Mouse (Mus musculus) myocyte (in vitro differentiated cells): ENCODE measurements around the gene Soga1. TPM values are rescaled to one million over a fixed set of nuclear protein-coding genes. Genes with fewer than 3 reads are reported as not detected.
A peak's percentile ranks its signal among the peaks of the same experiment; 100 is the strongest.

Experiments used
- H3K27me3 ChIP-seq: one replicate; pipeline ENCODE4 v1.6.1; 2011; ENCODE audit not compliant: control insufficient read depth, insufficient read depth, insufficient read length
- H3K36me3 ChIP-seq: one replicate; pipeline ENCODE4 v1.6.1; 2011; ENCODE audit not compliant: control insufficient read depth, insufficient read depth
- H3K4me2 ChIP-seq: one replicate; pipeline ENCODE4 v1.6.1; 2011; ENCODE audit warnings: low read depth, control low read depth
- H3K4me3 ChIP-seq: one replicate; pipeline ENCODE4 v1.5.1; 2011; ENCODE audit warnings: mild to moderate bottlenecking, control low read depth, moderate library complexity
- H3K79me2 ChIP-seq: one replicate; pipeline ENCODE4 v1.6.1; 2011; ENCODE audit not compliant: control insufficient read depth, insufficient read depth
- H3ac ChIP-seq: one replicate; pipeline ENCODE4 v1.6.1; 2011; ENCODE audit not compliant: control insufficient read depth, insufficient read length
- CEBPB ChIP-seq: IDR thresholded peaks from 2 replicates; pipeline ENCODE4 v1.6.1; 2011; ENCODE audit warnings: mild to moderate bottlenecking, moderate library complexity; ENCODE audit not compliant: poor library complexity, insufficient read depth, severe bottlenecking
- E2F4 ChIP-seq: IDR thresholded peaks from one replicate; pipeline ENCODE4 v1.6.1; 2011; ENCODE audit warnings: mild to moderate bottlenecking, control low read depth, moderate library complexity; ENCODE audit not compliant: insufficient read depth
- MAX ChIP-seq: IDR thresholded peaks from one replicate; pipeline ENCODE4 v1.6.1; 2011; ENCODE audit warnings: low read depth, mild to moderate bottlenecking, control low read depth
- MYOD1 ChIP-seq, 3 experiments: IDR thresholded peaks; one replicate each; pipeline ENCODE4 v1.6.1; 2011; ENCODE audit warnings: control low read depth in 2 of 3, low read depth in 2 of 3, mild to moderate bottlenecking in 2 of 3, moderate library complexity in 1 of 3; ENCODE audit not compliant: insufficient read length in 2 of 3, control insufficient read depth in 1 of 3
- MYOG ChIP-seq, 3 experiments: IDR thresholded peaks; one replicate each; pipeline ENCODE4 v1.6.1; 2011; ENCODE audit warnings: control low read depth in 2 of 3, low read depth in 2 of 3, mild to moderate bottlenecking in 2 of 3; ENCODE audit not compliant: insufficient read length in 2 of 3, control insufficient read depth in 1 of 3, insufficient read depth in 1 of 3
- POLR2A ChIP-seq: IDR thresholded peaks from one replicate; pipeline ENCODE4 v1.6.1; 2011; ENCODE audit warnings: low read depth, mild to moderate bottlenecking, control low read depth, moderate library complexity; ENCODE audit not compliant: insufficient read length
- POLR2AphosphoS2 ChIP-seq: IDR thresholded peaks from one replicate; pipeline ENCODE4 v1.6.1; 2011; ENCODE audit warnings: low read depth, control low read depth; ENCODE audit not compliant: insufficient read length
- REST ChIP-seq: IDR thresholded peaks from one replicate; pipeline ENCODE4 v1.6.1; 2011; ENCODE audit warnings: mild to moderate bottlenecking, control low read depth, moderate library complexity; ENCODE audit not compliant: insufficient read depth, insufficient read length
- SRF ChIP-seq: IDR thresholded peaks from one replicate; pipeline ENCODE4 v1.6.1; 2011; ENCODE audit warnings: low read depth; ENCODE audit not compliant: control insufficient read depth, insufficient read length
- TCF12 ChIP-seq: IDR thresholded peaks from one replicate; pipeline ENCODE4 v1.6.1; 2011; ENCODE audit warnings: mild to moderate bottlenecking, control low read depth; ENCODE audit not compliant: poor library complexity, insufficient read depth, severe bottlenecking
- TCF3 ChIP-seq: IDR thresholded peaks from one replicate; pipeline ENCODE4 v1.6.1; 2011; ENCODE audit warnings: low read depth, control low read depth; ENCODE audit not compliant: insufficient read length
- USF1 ChIP-seq: IDR thresholded peaks from one replicate; pipeline ENCODE4 v1.6.1; 2011; ENCODE audit warnings: low read depth, mild to moderate bottlenecking, control low read depth, moderate library complexity
- polyA plus RNA-seq: library from polyadenylated mRNA; unstranded; fragments of >200 nt; fragmentation: generic; extraction: Trizol; gene quantifications from one replicate; pipeline ENCODE4 v1.2.1, GENCODE M21; 2012; ENCODE audit warnings: missing spikeins

Soga1 gene
- polyA plus RNA-seq, 1 experiment: 11.9 TPM

GRCm38 (mm10) chr2:156990727-156991431 is 88.2 kb downstream of the Soga1 start:
- Histone ChIP-seq H3K4me2 (peak overlapping the region; percentile 99), H3K27me3 (no peaks in the 10 kb centered on the region), H3K79me2 (peaks cover 30% of the 10 kb centered on the region), H3ac (peak overlapping the region; percentile 51), H3K36me3 (peaks cover 8% of the 10 kb centered on the region), H3K4me3 (peak overlapping the region; percentile 71)
- no peak for TF ChIP-seq REST
- no peak for TF ChIP-seq TCF12
- no peak for TF ChIP-seq E2F4
- no peak for TF ChIP-seq MAX
- TF ChIP-seq TCF3: no peak
- no peak for TF ChIP-seq MYOD1 (IDR thresholded peaks at IDR 0.05; ENCODE audit: control insufficient read depth in 1 of 3, insufficient read length in 2 of 3, low read depth in 2 of 3)
- TF ChIP-seq POLR2A: no peak
- TF ChIP-seq USF1: no peak
- TF ChIP-seq SRF: no peak
- no peak for TF ChIP-seq CEBPB
- no peak for TF ChIP-seq POLR2AphosphoS2
- no peak for TF ChIP-seq MYOG (IDR thresholded peaks at IDR 0.05; ENCODE audit: control insufficient read depth in 1 of 3, insufficient read depth in 1 of 3, insufficient read length in 2 of 3, low read depth in 2 of 3)

GRCm38 (mm10) chr2:156987316-156987715 is 91.7 kb downstream of the Soga1 start:
- peaks cover 40% of the 10 kb centered on the region for H3K79me2 ChIP-seq
- no peaks in the 10 kb centered on the region for H3K27me3 ChIP-seq
- H3K4me2 ChIP-seq: no peak overlapping the region
- no peak overlapping the region for H3K4me3 ChIP-seq
- no peak overlapping the region for H3ac ChIP-seq
- no peak for TF ChIP-seq TCF12
- TF ChIP-seq REST: no peak
- no peak for TF ChIP-seq MYOG (IDR thresholded peaks at IDR 0.05; ENCODE audit: control insufficient read depth in 1 of 3, insufficient read depth in 1 of 3, insufficient read length in 2 of 3, low read depth in 2 of 3)
- TF ChIP-seq MYOD1 (IDR thresholded peaks at IDR 0.05; ENCODE audit: control insufficient read depth in 1 of 3, insufficient read length in 2 of 3, low read depth in 2 of 3): no peak
- TF ChIP-seq USF1: no peak
- no peak for TF ChIP-seq E2F4
- no peak for TF ChIP-seq POLR2A
- no peak for TF ChIP-seq MAX
- no peak for TF ChIP-seq TCF3
- no peak for TF ChIP-seq POLR2AphosphoS2
- no peak for TF ChIP-seq CEBPB
- TF ChIP-seq SRF: no peak
- no peaks in the 10 kb centered on the region for H3K36me3 ChIP-seq

DNA sequence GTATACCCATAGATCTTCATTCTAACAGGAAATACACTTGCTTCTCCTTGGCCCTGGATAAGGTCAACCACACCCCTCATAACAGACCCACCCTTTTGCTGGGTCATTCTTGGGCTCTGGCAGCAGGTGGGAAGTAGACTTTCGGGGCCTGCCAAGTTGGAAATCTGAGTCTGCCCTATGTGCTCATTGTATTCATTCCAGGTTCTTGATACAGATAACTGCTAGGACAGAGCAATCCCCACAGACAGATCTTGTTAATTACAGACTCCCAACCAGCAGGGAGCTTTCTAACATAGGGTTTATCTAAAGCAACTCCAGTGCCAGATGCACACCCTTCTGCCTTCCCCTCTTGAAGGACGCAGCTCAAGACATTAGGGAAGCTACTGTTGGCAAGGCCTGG is 96.2 kb downstream of the Soga1 start:
- Histone ChIP-seq H3K27me3 (no peaks in the 10 kb centered on the region), H3K4me3 (no peak overlapping the region), H3K36me3 (no peaks in the 10 kb centered on the region), H3K4me2 (peak overlapping the region; percentile 41), H3K79me2 (peaks cover 27% of the 10 kb centered on the region), H3ac (no peak overlapping the region)
- peak in 2 of 3 experiments; percentile 46 to 61 for TF ChIP-seq MYOG (IDR thresholded peaks at IDR 0.05; ENCODE audit: control insufficient read depth in 1 of 3, insufficient read depth in 1 of 3, insufficient read length in 2 of 3, low read depth in 2 of 3)
- TF ChIP-seq POLR2A: no peak
- TF ChIP-seq MYOD1 (IDR thresholded peaks at IDR 0.05; ENCODE audit: control insufficient read depth in 1 of 3, insufficient read length in 2 of 3, low read depth in 2 of 3): peak in 2 of 3 experiments; percentile 18 to 65
- TF ChIP-seq MAX: no peak
- no peak for TF ChIP-seq SRF
- no peak for TF ChIP-seq TCF3
- no peak for TF ChIP-seq TCF12
- no peak for TF ChIP-seq USF1
- no peak for TF ChIP-seq CEBPB
- no peak for TF ChIP-seq POLR2AphosphoS2

- H3K4me2 ChIP-seq: no peak overlapping the region
- no peaks in the 10 kb centered on the region for H3K36me3 ChIP-seq
- TF ChIP-seq CEBPB (no peak), TCF12 (no peak), E2F4 (no peak), MAX (no peak)
- H3K27me3 ChIP-seq: no peaks in the 10 kb centered on the region
- no peak overlapping the region for H3K4me3 ChIP-seq
- peaks cover 21% of the 10 kb centered on the region for H3K79me2 ChIP-seq
- H3ac ChIP-seq: no peak overlapping the region
These were observed 97.8 kb downstream of the Soga1 start for GRCm38 (mm10) chr2:156981291-156981690.

- TF ChIP-seq E2F4 (no peak), POLR2AphosphoS2 (no peak), POLR2A (no peak), SRF (no peak), MAX (no peak)
- no peak overlapping the region for H3ac ChIP-seq
- no peak overlapping the region for H3K4me3 ChIP-seq
- H3K4me2 ChIP-seq: peak overlapping the region; percentile 60
- peaks cover 21% of the 10 kb centered on the region for H3K79me2 ChIP-seq
- no peaks in the 10 kb centered on the region for H3K27me3 ChIP-seq
- H3K36me3 ChIP-seq: no peaks in the 10 kb centered on the region
These were observed 99.0 kb downstream of the Soga1 start for GRCm38 (mm10) chr2:156980059-156980458.
